Mouse (Mus musculus): ENCODE measurements around the gene Raph1. TPM values are rescaled to one million over a fixed set of nuclear protein-coding genes. Genes with fewer than 3 reads are reported as not detected.

Gene Raph1
- polyA plus RNA-seq, 1 experiment from 2014 or later = 24.3 TPM

DNA sequence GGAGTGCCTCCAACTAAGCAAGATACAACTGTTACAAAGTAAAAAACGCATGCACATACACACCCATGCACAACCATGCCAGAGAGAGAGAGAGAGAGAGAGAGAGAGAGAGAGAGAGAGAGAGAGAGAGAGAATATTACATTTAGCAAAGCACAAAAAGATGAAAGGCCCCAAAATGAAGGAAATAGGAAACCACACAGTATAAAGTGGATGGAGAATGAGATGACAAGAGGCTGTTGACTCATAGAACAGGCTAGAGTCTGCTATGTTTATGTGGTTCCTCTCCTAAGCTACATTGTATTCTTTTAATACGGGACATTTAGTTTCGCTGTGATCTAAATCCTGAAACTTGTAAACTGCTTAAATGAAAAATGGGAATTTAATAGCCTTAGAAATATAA is 27.6 kb downstream of the Raph1 start:
- WGBS = 88% methylated on average over 3 of the region's 3 CpGs
- DNase-seq (ENCODE audit: low spot score) (no peak), ATAC-seq (ENCODE audit: insufficient read depth, low FRiP score, low TSS enrichment) (no peak)
- Histone ChIP-seq H3K9me3 (ENCODE audit: control insufficient read depth, low read length) (no peaks in the 10 kb centered on the region), H3K27ac (ENCODE audit: low read depth, low read length) (no peak overlapping the region), H3K4me1 (ENCODE audit: control insufficient read depth, insufficient read depth, low read length) (no peaks in the 10 kb centered on the region), H3K27me3 (ENCODE audit: control insufficient read depth, insufficient read depth, low read length) (no peaks in the 10 kb centered on the region), H3K4me3 (ENCODE audit: low read depth, low read length) (no peak overlapping the region), H3K9ac (ENCODE audit: low read length) (no peak overlapping the region), H3K4me2 (ENCODE audit: low read depth) (no peak overlapping the region), H3K36me3 (ENCODE audit: control insufficient read depth, insufficient read depth, low read length) (no peaks in the 10 kb centered on the region)

- Histone ChIP-seq H3K9me3 (ENCODE audit: control insufficient read depth, low read length) (no peaks in the 10 kb centered on the region), H3K4me1 (ENCODE audit: control insufficient read depth, insufficient read depth, low read length) (no peaks in the 10 kb centered on the region), H3K4me3 (ENCODE audit: low read depth, low read length) (no peak overlapping the region), H3K9ac (ENCODE audit: low read length) (no peak overlapping the region), H3K36me3 (ENCODE audit: control insufficient read depth, insufficient read depth, low read length) (no peaks in the 10 kb centered on the region), H3K4me2 (ENCODE audit: low read depth) (no peak overlapping the region), H3K27me3 (ENCODE audit: control insufficient read depth, insufficient read depth, low read length) (no peaks in the 10 kb centered on the region), H3K27ac (ENCODE audit: low read depth, low read length) (no peak overlapping the region)
- ATAC-seq (ENCODE audit: insufficient read depth, low FRiP score, low TSS enrichment) = no peak
- WGBS = 91% methylated on average over 2 of the region's 2 CpGs
- no peak for DNase-seq (ENCODE audit: low spot score)
Observed at GRCm38 (mm10) chr1:60534932-60535331, 32.0 kb downstream of the Raph1 start.

GRCm38 (mm10) chr1:60530636-60531035 is 36.3 kb downstream of the Raph1 start:
- 94% methylated on average over 2 of the region's 2 CpGs for whole genome bisulfite sequencing
- no peak for ATAC-seq (ENCODE audit: insufficient read depth, low FRiP score, low TSS enrichment)
- H3K36me3 ChIP-seq (ENCODE audit: control insufficient read depth, insufficient read depth, low read length) = peaks cover 4% of the 10 kb centered on the region

GRCm38 (mm10) chr1:60530107-60530506 is 36.8 kb downstream of the Raph1 start:
- DNase-seq (ENCODE audit: low spot score) (no peak), ATAC-seq (ENCODE audit: insufficient read depth, low FRiP score, low TSS enrichment) (no peak)
- no peak overlapping the region for H3K9ac ChIP-seq (ENCODE audit: low read length)
- WGBS = 95% methylated on average over 6 of the region's 6 CpGs
- H3K36me3 ChIP-seq (ENCODE audit: control insufficient read depth, insufficient read depth, low read length) = peaks cover 6% of the 10 kb centered on the region
- no peaks in the 10 kb centered on the region for H3K4me1 ChIP-seq (ENCODE audit: control insufficient read depth, insufficient read depth, low read length)
- no peak overlapping the region for H3K4me3 ChIP-seq (ENCODE audit: low read depth, low read length)
- no peaks in the 10 kb centered on the region for H3K9me3 ChIP-seq (ENCODE audit: control insufficient read depth, low read length)
- no peak overlapping the region for H3K4me2 ChIP-seq (ENCODE audit: low read depth)
- no peaks in the 10 kb centered on the region for H3K27me3 ChIP-seq (ENCODE audit: control insufficient read depth, insufficient read depth, low read length)
- no peak overlapping the region for H3K27ac ChIP-seq (ENCODE audit: low read depth, low read length)

More at GRCm38 (mm10) chr1:60530636-60531035, 36.3 kb downstream of the Raph1 start:
- H3K27me3 ChIP-seq (ENCODE audit: control insufficient read depth, insufficient read depth, low read length) = no peaks in the 10 kb centered on the region
- no peaks in the 10 kb centered on the region for H3K4me1 ChIP-seq (ENCODE audit: control insufficient read depth, insufficient read depth, low read length)
- H3K27ac ChIP-seq (ENCODE audit: low read depth, low read length) = no peak overlapping the region
- H3K4me3 ChIP-seq (ENCODE audit: low read depth, low read length) = no peak overlapping the region
- H3K4me2 ChIP-seq (ENCODE audit: low read depth) = no peak overlapping the region
- no peaks in the 10 kb centered on the region for H3K9me3 ChIP-seq (ENCODE audit: control insufficient read depth, low read length)
- H3K9ac ChIP-seq (ENCODE audit: low read length) = no peak overlapping the region
- DNase-seq (ENCODE audit: low spot score) = no peak

- WGBS = 69% methylated on average over 2 of the region's 2 CpGs
Observed at GRCm38 (mm10) chr1:60510584-60510983, 56.3 kb downstream of the Raph1 start.

GRCm38 (mm10) chr1:60503456-60503855 is 63.4 kb downstream of the Raph1 start:
- ATAC-seq (ENCODE audit: insufficient read depth, low FRiP score, low TSS enrichment) (no peak), DNase-seq (ENCODE audit: low spot score) (no peak)
- Histone ChIP-seq H3K4me1 (ENCODE audit: control insufficient read depth, insufficient read depth, low read length) (no peaks in the 10 kb centered on the region), H3K9ac (ENCODE audit: low read length) (no peak overlapping the region), H3K9me3 (ENCODE audit: control insufficient read depth, low read length) (no peaks in the 10 kb centered on the region), H3K36me3 (ENCODE audit: control insufficient read depth, insufficient read depth, low read length) (peaks cover 2% of the 10 kb centered on the region; the same call in 1 of the 2 replicates), H3K4me2 (ENCODE audit: low read depth) (no peak overlapping the region), H3K27me3 (ENCODE audit: control insufficient read depth, insufficient read depth, low read length) (no peaks in the 10 kb centered on the region), H3K27ac (ENCODE audit: low read depth, low read length) (no peak overlapping the region), H3K4me3 (ENCODE audit: low read depth, low read length) (no peak overlapping the region)
- WGBS = 90% methylated on average over 5 of the region's 5 CpGs

More at GRCm38 (mm10) chr1:60510584-60510983, 56.3 kb downstream of the Raph1 start:
- 0 out of 2 replicates have a peak, but pooled peaks cover 2% of the 10 kb centered on the region for H3K36me3 ChIP-seq (ENCODE audit: control insufficient read depth, insufficient read depth, low read length)
- no peak overlapping the region for H3K27ac ChIP-seq (ENCODE audit: low read depth, low read length)
- DNase-seq (ENCODE audit: low spot score) = no peak
- ATAC-seq (ENCODE audit: insufficient read depth, low FRiP score, low TSS enrichment) = no peak
- H3K9me3 ChIP-seq (ENCODE audit: control insufficient read depth, low read length) = no peaks in the 10 kb centered on the region
- no peaks in the 10 kb centered on the region for H3K4me1 ChIP-seq (ENCODE audit: control insufficient read depth, insufficient read depth, low read length)
- no peak overlapping the region for H3K4me3 ChIP-seq (ENCODE audit: low read depth, low read length)
- H3K4me2 ChIP-seq (ENCODE audit: low read depth) = no peak overlapping the region
- no peaks in the 10 kb centered on the region for H3K27me3 ChIP-seq (ENCODE audit: control insufficient read depth, insufficient read depth, low read length)
- H3K9ac ChIP-seq (ENCODE audit: low read length) = no peak overlapping the region

GRCm38 (mm10) chr1:60493421-60493820 is 73.5 kb downstream of the Raph1 start:
- Histone ChIP-seq H3K9ac (ENCODE audit: low read length) (no peak overlapping the region), H3K27ac (ENCODE audit: low read depth, low read length) (no peak overlapping the region), H3K4me2 (ENCODE audit: low read depth) (no peak overlapping the region), H3K4me1 (ENCODE audit: control insufficient read depth, insufficient read depth, low read length) (no peaks in the 10 kb centered on the region), H3K27me3 (ENCODE audit: control insufficient read depth, insufficient read depth, low read length) (no peaks in the 10 kb centered on the region), H3K4me3 (ENCODE audit: low read depth, low read length) (no peak overlapping the region), H3K36me3 (ENCODE audit: control insufficient read depth, insufficient read depth, low read length) (peaks cover 6% of the 10 kb centered on the region), H3K9me3 (ENCODE audit: control insufficient read depth, low read length) (no peaks in the 10 kb centered on the region)
- ATAC-seq (ENCODE audit: insufficient read depth, low FRiP score, low TSS enrichment) = no peak
- DNase-seq (ENCODE audit: low spot score) = no peak
- 94% methylated on average over 6 of the region's 6 CpGs for WGBS

DNA sequence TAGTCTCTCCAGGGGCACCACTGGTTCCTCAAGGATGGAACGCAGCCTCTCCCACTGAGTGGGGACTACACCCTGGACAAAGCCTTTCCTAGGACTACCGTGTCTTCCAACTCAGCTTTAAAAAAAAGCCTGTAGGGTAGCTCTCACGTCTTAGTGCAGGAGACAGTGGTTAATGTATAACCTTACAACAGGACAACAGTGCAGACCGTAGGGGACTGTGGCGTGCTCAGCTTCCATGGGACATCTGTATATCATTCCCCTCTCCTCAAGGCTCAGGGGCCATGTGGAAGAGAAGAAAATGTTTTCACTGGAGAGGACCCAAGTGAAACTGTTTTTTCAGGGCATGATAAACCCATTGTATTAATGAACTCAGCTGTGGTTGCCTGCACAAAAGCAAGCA is 74.5 kb downstream of the Raph1 start:
- no peak for ATAC-seq (ENCODE audit: insufficient read depth, low FRiP score, low TSS enrichment)

DNA sequence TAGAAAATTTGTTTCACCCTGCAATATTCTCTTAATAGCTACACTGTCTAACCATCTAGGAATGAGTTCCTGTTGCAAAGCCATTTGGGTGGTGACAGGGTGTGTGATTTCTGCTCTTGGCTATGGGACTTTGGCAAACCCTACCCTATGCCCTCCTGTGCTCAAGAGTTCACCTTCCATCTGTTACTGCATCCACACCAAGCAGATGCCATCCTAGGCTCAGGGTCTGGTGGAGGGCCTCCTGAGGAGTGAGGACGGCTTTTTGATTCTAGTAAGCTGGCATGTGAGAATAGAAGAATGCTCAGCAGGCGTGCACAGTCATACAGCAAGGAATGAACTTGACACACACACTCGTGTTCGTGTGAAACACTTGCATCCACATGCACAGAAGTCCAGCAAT is 76.4 kb downstream of the Raph1 start:
- 89% methylated on average over 4 of the region's 4 CpGs for WGBS
- Histone ChIP-seq H3K9ac (ENCODE audit: low read length) (no peak overlapping the region), H3K4me3 (ENCODE audit: low read depth, low read length) (no peak overlapping the region), H3K27me3 (ENCODE audit: control insufficient read depth, insufficient read depth, low read length) (no peaks in the 10 kb centered on the region), H3K27ac (ENCODE audit: low read depth, low read length) (no peak overlapping the region), H3K36me3 (ENCODE audit: control insufficient read depth, insufficient read depth, low read length) (peaks cover 4% of the 10 kb centered on the region), H3K9me3 (ENCODE audit: control insufficient read depth, low read length) (no peaks in the 10 kb centered on the region), H3K4me2 (ENCODE audit: low read depth) (no peak overlapping the region), H3K4me1 (ENCODE audit: control insufficient read depth, insufficient read depth, low read length) (no peaks in the 10 kb centered on the region)
- DNase-seq (ENCODE audit: low spot score) (no peak), ATAC-seq (ENCODE audit: insufficient read depth, low FRiP score, low TSS enrichment) (no peak)

More for the DNA sequence above, 74.5 kb downstream of the Raph1 start:
- no peaks in the 10 kb centered on the region for H3K9me3 ChIP-seq (ENCODE audit: control insufficient read depth, low read length)
- WGBS = 45% methylated on average over 5 of the region's 5 CpGs
- H3K9ac ChIP-seq (ENCODE audit: low read length) = no peak overlapping the region
- no peak overlapping the region for H3K27ac ChIP-seq (ENCODE audit: low read depth, low read length)
- H3K4me3 ChIP-seq (ENCODE audit: low read depth, low read length) = no peak overlapping the region
- no peak overlapping the region for H3K4me2 ChIP-seq (ENCODE audit: low read depth)
- no peak for DNase-seq (ENCODE audit: low spot score)
- peaks cover 6% of the 10 kb centered on the region for H3K36me3 ChIP-seq (ENCODE audit: control insufficient read depth, insufficient read depth, low read length)
- no peaks in the 10 kb centered on the region for H3K27me3 ChIP-seq (ENCODE audit: control insufficient read depth, insufficient read depth, low read length)
- H3K4me1 ChIP-seq (ENCODE audit: control insufficient read depth, insufficient read depth, low read length) = no peaks in the 10 kb centered on the region
